Mouse (Mus musculus) forebrain, embryonic 12.5 days (tissue): ENCODE data around the gene Cnpy2. TPM values are rescaled to one million over a fixed set of nuclear protein-coding genes. Genes with fewer than 3 reads are reported as not detected.
A peak's percentile ranks its signal among the peaks of the same experiment; 100 is the strongest.
"Not testable (repeated sequence)": the region's sequence is repeated elsewhere in the genome, so short reads cannot be mapped to it uniquely, and the experiment has no call there.

ENCODE experiments used
- ATAC-seq: fragments of 200-750 bp; cut with Nextera tagmentation; 2 replicates; pipeline ENCODE4 v1.8.0; 2017; ENCODE audit warnings: moderate TSS enrichment; ENCODE audit not compliant: low FRiP score
- H3K27ac ChIP-seq: fragments of 300-500 bp; sonication (generic); 2 replicates; pipeline ENCODE4 v1.5.1; 2016; ENCODE audit warnings: mild to moderate bottlenecking
- H3K27me3 ChIP-seq: fragments of 300-500 bp; sonication (generic); 2 replicates; pipeline ENCODE4 v1.6.1; 2016; ENCODE audit warnings: mild to moderate bottlenecking
- H3K36me3 ChIP-seq: fragments of 300-500 bp; sonication (generic); replicated peaks from 2 replicates; pipeline ENCODE4 v1.6.1; 2016; ENCODE audit warnings: mild to moderate bottlenecking
- H3K4me1 ChIP-seq: fragments of 300-500 bp; sonication (generic); 2 replicates; pipeline ENCODE4 v1.6.1; 2016
- H3K4me2 ChIP-seq: fragments of 300-500 bp; sonication (generic); 2 replicates; pipeline ENCODE4 v1.6.1; 2016; ENCODE audit warnings: mild to moderate bottlenecking, moderate library complexity
- H3K4me3 ChIP-seq: fragments of 300-500 bp; sonication (generic); replicated peaks from 2 replicates; pipeline ENCODE4 v1.5.1; 2016; ENCODE audit warnings: mild to moderate bottlenecking
- H3K9ac ChIP-seq: fragments of 300-500 bp; sonication (generic); 2 replicates; pipeline ENCODE4 v1.6.1; 2016; ENCODE audit warnings: mild to moderate bottlenecking
- H3K9me3 ChIP-seq: fragments of 300-500 bp; sonication (generic); 2 replicates; pipeline ENCODE4 v1.6.1; 2016
- WGBS: fragments of 180-500 bp; shearing (Covaris S2); methylation state at CpG from one replicate; pipeline ENCODE4 v1.1.7; 2016; 5-methylcytosine and 5-hydroxymethylcytosine counted together
- polyA plus RNA-seq: library from polyadenylated mRNA; unstranded; fragments of >200 nt; fragmentation: Nextera tagmentation; extraction: Ambion mirVana; gene quantifications from 2 replicates; pipeline ENCODE4 v1.2.1, GENCODE M21; 2016

The Cnpy2 gene
- polyA plus RNA-seq, 1 experiment from 2014 or later = 212 TPM

- Histone ChIP-seq H3K4me3 (no peak overlapping the region), H3K27ac (no peak overlapping the region), H3K4me2 (no peak overlapping the region), H3K4me1 (peaks cover 16% of the 10 kb centered on the region), H3K9ac (no peak overlapping the region), H3K9me3 (no peaks in the 10 kb centered on the region), H3K36me3 (peaks cover 49% of the 10 kb centered on the region), H3K27me3 (no peaks in the 10 kb centered on the region)
- WGBS = 97% methylated on average over 8 of the region's 8 CpGs
- ATAC-seq = no peak
Measured at GRCm38 (mm10) chr10:128326825-128327224, 4.6 kb downstream of the Cnpy2 start.

- Histone ChIP-seq H3K4me2 (no peak overlapping the region), H3K27me3 (no peaks in the 10 kb centered on the region), H3K27ac (no peak overlapping the region), H3K4me1 (peaks cover 16% of the 10 kb centered on the region), H3K9me3 (no peaks in the 10 kb centered on the region), H3K36me3 (peaks cover 49% of the 10 kb centered on the region), H3K9ac (no peak overlapping the region), H3K4me3 (no peak overlapping the region)
- no peak for ATAC-seq
- 87% methylated on average over 10 of the region's 10 CpGs for WGBS
Measured at GRCm38 (mm10) chr10:128327610-128328009, 5.4 kb downstream of the Cnpy2 start.

DNA sequence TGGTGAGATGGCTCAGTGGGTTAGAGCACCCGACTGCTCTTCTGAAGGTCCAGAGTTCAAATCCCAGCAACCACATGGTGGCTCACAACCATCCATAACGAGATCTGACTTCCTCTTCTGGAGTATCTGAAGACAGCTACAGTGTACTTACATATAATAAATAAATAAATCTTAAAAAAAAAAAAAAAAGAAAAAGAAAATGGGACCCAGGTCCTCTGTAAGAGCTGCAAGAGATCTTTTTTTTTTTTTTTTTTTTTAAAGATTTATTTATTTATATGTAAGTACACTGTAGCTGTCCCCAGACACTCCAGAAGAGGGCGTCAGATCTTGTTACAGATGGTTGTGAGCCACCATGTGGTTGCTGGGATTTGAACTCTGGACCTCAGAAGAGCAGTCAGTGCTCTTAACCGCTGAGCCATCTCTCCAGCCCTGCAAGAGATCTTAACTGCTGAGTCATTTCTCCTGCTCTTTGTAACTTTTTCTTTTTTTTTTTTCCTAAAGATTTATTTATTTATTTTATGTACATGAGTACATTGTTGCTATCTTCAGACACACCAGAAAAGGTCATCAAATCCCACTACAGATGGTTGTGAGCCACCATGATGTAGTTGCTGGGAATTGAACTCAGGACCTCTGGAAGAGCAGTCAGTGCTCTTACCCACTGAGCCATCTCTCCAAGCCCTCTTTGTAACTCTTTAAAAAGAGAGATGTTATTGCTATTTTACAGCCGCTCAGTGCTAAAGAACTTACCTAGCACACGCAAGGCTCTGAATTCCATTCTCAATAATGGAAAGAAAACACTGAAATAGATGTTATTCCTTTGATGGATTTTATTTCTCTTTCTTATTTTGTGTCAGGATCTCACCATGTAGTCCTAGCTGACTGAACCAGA, 10.3 kb downstream of the Cnpy2 start:
- H3K9me3 ChIP-seq, H3K4me1 ChIP-seq, H3K27ac ChIP-seq, ATAC-seq, H3K9ac ChIP-seq, H3K4me2 ChIP-seq, H3K4me3 ChIP-seq, H3K27me3 ChIP-seq: not testable (repeated sequence)
- H3K36me3 ChIP-seq = peaks cover 19% of the 10 kb centered on the region
- 83% methylated on average over 6 of the region's 6 CpGs for WGBS

DNA sequence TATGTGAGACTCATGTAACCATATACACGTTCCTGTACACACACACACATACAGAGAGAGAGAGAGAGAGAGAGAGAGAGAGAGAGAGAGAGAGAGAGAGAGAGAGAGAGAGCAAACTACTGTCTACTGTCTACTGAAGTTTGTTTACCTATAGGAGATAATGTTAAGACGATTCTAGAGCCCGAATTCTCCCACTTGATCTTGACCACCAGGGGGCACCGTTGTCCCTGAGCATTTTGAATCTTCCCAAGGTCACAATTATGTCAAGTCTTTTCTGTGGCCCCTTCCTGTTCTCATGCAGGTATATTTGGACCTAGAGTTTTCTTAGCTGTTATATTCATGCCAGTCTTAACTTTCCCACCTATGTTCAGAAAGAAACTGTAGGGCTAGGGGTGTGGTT, 13.3 kb downstream of the Cnpy2 start:
- 1% methylated on average over 4 of the region's 4 CpGs for WGBS
- Histone ChIP-seq H3K27me3 (no peaks in the 10 kb centered on the region), H3K4me2 (no peak overlapping the region), H3K9me3 (no peaks in the 10 kb centered on the region), H3K36me3 (0 out of 2 replicates have a peak, but pooled peaks cover 7% of the 10 kb centered on the region), H3K27ac (no peak overlapping the region), H3K4me1 (peaks cover 29% of the 10 kb centered on the region), H3K9ac (no peak overlapping the region), H3K4me3 (no peak overlapping the region)
- no peak for ATAC-seq

DNA sequence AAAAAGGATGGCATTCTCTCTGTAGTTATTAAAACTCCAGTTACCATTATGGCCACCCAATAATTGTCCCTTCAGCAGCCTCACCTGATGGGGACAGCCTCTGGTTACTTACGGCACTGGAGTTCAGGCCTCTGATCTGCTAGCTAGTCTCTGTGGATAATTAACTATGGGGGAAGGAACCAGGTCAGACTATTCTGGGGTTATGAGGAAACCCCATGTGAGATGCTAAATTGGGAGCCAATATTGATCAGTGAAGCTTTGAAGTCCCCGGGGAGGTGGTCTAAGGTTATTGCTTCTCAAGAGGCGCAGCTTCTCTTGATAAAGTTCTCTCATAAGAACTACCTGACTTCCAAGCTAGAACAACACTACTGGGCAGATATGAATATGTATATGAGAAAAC, 13.9 kb downstream of the Cnpy2 start:
- 99% methylated on average over 3 of the region's 3 CpGs for WGBS
- Histone ChIP-seq H3K36me3 (0 out of 2 replicates have a peak, but pooled peaks cover 7% of the 10 kb centered on the region), H3K4me1 (peaks cover 29% of the 10 kb centered on the region), H3K9ac (no peak overlapping the region), H3K27ac (no peak overlapping the region), H3K9me3 (no peaks in the 10 kb centered on the region), H3K27me3 (no peaks in the 10 kb centered on the region), H3K4me3 (no peak overlapping the region), H3K4me2 (no peak overlapping the region)
- no peak for ATAC-seq

GRCm38 (mm10) chr10:128336597-128336996, 14.3 kb downstream of the Cnpy2 start:
- peak overlapping the region; percentile 86 for H3K4me2 ChIP-seq
- 95% methylated on average over 3 of the region's 3 CpGs for WGBS
- 0 out of 2 replicates have a peak, but pooled peaks cover 7% of the 10 kb centered on the region for H3K36me3 ChIP-seq
- H3K9me3 ChIP-seq = no peaks in the 10 kb centered on the region
- peaks cover 29% of the 10 kb centered on the region for H3K4me1 ChIP-seq
- no peak overlapping the region; the same call in 1 of the 2 replicates for H3K9ac ChIP-seq
- H3K27me3 ChIP-seq = no peaks in the 10 kb centered on the region
- no peak overlapping the region for H3K27ac ChIP-seq
- no peak for ATAC-seq
- peak overlapping the region; percentile 97; the same call in 1 of the 2 replicates for H3K4me3 ChIP-seq

DNA sequence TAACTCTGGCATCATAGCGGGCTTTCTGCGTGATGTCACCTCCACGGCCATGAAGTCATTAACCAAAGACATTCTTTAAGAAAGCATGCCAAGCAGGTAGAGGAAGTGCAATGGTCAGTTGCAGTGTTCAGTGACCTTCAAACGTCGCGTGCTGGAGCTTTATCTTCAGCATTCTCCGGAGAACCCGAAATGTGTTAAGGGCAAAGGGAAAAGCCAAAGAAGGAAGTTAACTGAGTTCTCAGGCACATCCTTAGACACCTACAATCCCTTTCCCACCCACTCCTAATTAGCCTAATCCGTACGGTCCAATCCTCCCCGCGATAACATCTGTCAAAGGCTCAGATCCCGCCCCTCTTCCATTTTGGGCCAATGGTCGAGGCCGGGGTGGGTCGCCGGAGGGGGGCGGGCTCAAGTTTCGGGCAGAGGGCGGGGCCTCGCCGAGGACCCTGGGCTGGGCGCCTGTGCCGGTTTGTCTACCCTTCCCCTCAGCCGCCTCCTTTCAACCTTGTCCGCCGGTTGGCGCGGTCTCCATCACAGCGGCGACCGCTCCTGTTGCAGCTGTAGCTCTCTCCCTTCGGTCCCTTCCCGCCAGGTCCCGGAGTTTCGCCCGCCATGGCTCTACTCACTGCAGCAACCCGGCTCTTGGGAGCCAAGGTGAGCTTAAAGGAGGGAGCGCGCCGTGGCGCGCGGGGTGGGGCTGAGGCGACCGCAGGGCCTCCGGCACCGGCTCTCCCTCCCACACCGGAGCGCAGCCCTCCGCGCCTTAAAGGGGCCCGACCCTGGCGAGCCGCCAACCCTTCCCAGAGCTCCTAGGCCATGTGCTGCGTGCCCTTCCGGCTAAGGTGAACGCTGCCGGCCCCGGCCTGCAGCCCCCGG, 15.3 kb downstream of the Cnpy2 start, which contains the start of gene Cs:
Gene Cs (plus strand): TSS at position 429 of the 876 bp plus-strand sequence.
- peak; percentile 99 for ATAC-seq

DNA sequence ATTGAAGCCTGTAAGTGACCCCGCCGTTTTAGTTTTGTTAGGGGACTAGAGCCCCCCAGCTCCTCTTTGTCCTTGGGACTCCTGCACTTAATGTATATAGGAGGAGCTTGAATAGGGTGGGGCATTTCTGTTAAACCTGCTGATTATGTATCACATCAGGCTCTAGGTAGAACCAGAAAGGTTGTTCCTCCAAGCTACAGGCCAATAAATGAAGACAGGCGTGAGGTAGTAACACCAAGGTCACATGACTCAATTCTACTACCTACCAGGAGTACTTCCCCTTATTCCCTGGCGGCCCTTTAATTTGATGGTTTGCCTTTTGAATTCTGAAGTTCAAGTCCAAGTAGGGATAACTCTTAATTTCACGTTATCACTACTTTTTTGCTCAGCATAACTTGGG, 16.2 kb downstream of the Cnpy2 start:
- 29% methylated on average over 5 of the region's 5 CpGs for WGBS
- ATAC-seq = no peak
- Histone ChIP-seq H3K4me2 (peak overlapping the region; percentile 86), H3K27ac (peak overlapping the region; percentile 94), H3K27me3 (no peaks in the 10 kb centered on the region), H3K9me3 (no peaks in the 10 kb centered on the region), H3K4me1 (peaks cover 29% of the 10 kb centered on the region), H3K9ac (peak overlapping the region; percentile 99), H3K36me3 (0 out of 2 replicates have a peak, but pooled peaks cover 7% of the 10 kb centered on the region), H3K4me3 (peak overlapping the region; percentile 97)

More for the DNA sequence above, 15.3 kb downstream of the Cnpy2 start, which contains the start of gene Cs:
- Histone ChIP-seq H3K4me3 (peak within 1 kb of the TSS; percentile 97), H3K36me3 (0 out of 2 replicates have a peak, but pooled peaks cover 7% of the 10 kb centered on the region), H3K27me3 (no peaks in the 10 kb centered on the region), H3K9me3 (no peaks in the 10 kb centered on the region), H3K9ac (peak within 1 kb of the TSS; percentile 99), H3K27ac (peak within 1 kb of the TSS; percentile 94), H3K4me1 (peaks cover 29% of the 10 kb centered on the region), H3K4me2 (peak within 1 kb of the TSS; percentile 86)
- WGBS = 1% methylated on average over 60 of the region's 61 CpGs

GRCm38 (mm10) chr10:128338948-128339347, 16.7 kb downstream of the Cnpy2 start:
- no peak for ATAC-seq
- H3K36me3 ChIP-seq = 0 out of 2 replicates have a peak, but pooled peaks cover 7% of the 10 kb centered on the region
- peak overlapping the region; percentile 86 for H3K4me2 ChIP-seq
- H3K9me3 ChIP-seq = no peaks in the 10 kb centered on the region
- peaks cover 29% of the 10 kb centered on the region for H3K4me1 ChIP-seq
- no peaks in the 10 kb centered on the region for H3K27me3 ChIP-seq
- peak overlapping the region; percentile 97 for H3K4me3 ChIP-seq
- peak overlapping the region; percentile 99; the same call in 1 of the 2 replicates for H3K9ac ChIP-seq
- no peak overlapping the region for H3K27ac ChIP-seq
- WGBS = 82% methylated on average over 2 of the region's 2 CpGs

GRCm38 (mm10) chr10:128340257-128340656, 18.0 kb downstream of the Cnpy2 start:
- H3K27ac ChIP-seq = no peak overlapping the region
- H3K36me3 ChIP-seq = 0 out of 2 replicates have a peak, but pooled peaks cover 7% of the 10 kb centered on the region
- no peak overlapping the region for H3K4me3 ChIP-seq
- H3K9ac ChIP-seq = no peak overlapping the region
- H3K4me2 ChIP-seq = no peak overlapping the region
- WGBS = 80% methylated on average over 2 of the region's 2 CpGs
- no peaks in the 10 kb centered on the region for H3K27me3 ChIP-seq
- ATAC-seq = no peak
- H3K4me1 ChIP-seq = peaks cover 36% of the 10 kb centered on the region
- H3K9me3 ChIP-seq = no peaks in the 10 kb centered on the region

DNA sequence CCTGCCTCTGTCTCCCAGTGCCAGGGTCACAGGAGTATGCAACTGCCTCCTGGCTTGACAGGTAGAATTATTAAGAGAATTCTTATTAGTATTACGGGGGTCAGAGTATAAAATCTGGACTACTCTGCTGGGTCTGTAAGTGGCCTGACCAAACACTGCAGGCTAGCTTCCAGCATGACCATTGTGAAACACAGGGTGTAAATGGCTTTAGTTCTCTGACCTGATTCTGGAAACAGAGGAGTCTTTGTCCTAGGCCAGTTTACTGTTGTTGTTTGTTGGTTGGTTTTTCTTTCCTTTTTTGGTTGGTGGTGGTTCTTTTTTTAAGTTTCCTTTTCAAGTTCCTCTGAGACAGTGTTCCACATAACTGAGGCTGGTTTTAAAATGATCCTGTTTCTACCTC, 21.2 kb downstream of the Cnpy2 start:
- no peak for ATAC-seq
- 0 out of 2 replicates have a peak, but pooled peaks cover 12% of the 10 kb centered on the region for H3K36me3 ChIP-seq
- no peak overlapping the region for H3K9ac ChIP-seq
- no peaks in the 10 kb centered on the region for H3K27me3 ChIP-seq
- H3K4me2 ChIP-seq = no peak overlapping the region
- H3K4me3 ChIP-seq = no peak overlapping the region
- H3K4me1 ChIP-seq = peaks cover 24% of the 10 kb centered on the region
- H3K9me3 ChIP-seq = no peaks in the 10 kb centered on the region
- no peak overlapping the region for H3K27ac ChIP-seq
- WGBS = 94% methylated on average over 1 of the region's 1 CpGs
